Mouse (Mus musculus) B cell, adult 2 months (primary cell): ENCODE data around the gene Atp5s.
A peak's percentile ranks its signal among the peaks of the same experiment; 100 is the strongest.

Experiments used
- DNase-seq, 2 experiments: peaks; one replicate each; pipeline ENCODE4 v3.0.0; 2022

Gene Atp5s

DNA sequence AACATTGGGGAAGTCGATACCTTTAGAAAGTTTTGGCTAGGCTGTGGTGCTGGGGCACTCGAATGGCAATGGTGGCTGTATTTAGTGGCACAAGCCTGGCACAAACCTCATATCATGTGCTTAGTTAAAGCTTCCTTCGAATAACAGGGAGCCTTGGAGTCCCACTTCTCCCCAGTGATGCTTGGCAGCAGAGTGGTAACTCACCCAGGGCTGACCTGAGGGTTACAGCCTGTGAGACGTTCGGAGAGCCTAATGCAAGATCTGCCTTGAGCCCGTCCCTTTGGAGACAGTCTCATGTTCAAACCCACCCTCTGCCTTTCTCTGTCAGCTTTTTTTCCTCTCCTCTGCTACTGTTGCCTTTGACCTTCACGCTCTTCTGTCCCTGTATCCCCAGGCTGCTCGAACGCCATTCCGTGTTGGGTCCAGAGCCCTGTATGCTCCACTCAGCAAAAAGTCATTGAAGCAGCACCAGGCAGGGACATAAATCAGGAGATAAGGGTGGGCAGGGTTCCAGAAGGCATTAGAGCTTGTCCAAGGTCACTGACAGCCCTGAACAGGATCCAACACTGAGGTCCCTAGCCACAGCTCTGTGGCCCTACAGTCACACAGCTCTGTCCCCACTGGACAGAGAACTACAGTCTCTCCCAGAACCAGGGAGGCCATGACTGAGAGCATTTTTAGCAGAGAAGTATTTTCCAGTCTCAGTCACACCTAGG, 57.3 kb downstream of the Atp5s start:
- DNase-seq: no peak

DNA sequence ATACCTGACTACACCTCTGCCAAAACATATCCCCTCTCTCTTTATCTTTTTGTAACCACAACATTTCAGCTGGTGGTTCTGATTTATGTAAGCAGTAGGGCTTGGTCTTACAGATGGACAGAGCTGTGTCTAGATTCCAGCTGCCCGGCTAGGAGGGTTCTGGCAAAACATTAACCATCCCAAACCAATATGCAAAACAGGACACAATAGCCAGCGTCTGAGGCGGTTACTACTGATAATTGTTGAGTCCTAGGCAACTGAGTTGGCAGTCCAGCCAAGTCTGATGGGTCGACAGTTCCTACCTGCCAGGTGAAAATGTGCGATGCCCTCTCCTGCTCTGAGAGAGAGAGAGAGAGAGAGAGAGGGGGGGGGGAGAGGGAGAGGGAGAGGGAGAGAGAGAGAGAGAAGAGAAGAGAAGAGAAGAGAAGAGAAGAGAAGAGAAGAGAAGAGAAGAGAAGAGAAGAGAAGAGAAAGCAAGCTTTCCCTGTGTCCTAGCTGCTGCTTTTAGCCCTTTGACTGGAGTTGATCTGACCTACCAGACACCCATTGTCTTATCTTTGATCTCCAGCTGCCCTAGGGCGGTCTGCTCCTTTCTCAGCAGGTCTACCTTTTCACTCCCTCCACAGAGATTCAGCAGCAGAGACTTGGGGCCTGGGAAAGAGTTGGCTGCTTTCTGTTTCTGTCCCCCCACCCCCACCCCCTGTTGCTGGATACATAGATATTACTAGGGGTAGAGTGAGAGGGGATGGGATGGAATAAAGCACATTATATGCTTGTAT, 58.7 kb downstream of the Atp5s start:
- DNase-seq: no peak

DNA sequence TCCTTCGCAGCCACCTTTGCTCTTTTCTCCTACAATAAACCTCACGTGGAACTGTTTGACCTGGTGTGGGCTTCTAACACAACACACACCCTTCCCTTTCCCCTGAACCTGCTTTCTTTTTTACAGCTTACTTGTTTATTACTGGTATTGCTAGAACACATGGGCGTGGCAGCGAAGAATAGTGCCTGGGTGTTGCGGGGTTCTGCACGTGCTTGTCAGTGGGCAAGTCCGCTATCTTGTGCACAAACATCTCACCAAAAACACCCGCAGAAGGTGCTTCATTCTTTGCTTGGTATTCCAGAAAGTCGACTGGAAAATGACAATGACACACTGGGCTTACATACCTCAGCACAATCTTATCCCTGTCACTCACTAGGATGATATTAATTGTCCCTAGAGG, 60.7 kb downstream of the Atp5s start:
- no peak for DNase-seq

DNA sequence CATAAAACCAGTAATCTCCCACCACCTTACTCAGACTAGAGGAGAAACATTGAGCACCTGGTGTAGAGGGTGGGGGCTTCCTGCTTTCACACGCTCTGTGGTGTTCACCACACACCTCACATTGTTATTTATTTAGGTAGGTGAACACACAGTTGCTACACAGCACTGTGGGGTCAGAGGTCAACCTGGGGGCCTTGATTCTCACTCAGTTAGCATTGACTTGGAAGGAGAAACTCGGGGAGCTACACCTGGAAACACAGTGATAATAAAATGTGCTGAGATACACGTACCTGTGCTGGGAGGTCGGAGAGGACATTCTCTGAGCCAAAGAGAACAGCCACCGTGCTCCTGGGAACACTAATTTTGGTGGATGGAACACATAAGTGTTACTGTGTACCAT, 63.6 kb downstream of the Atp5s start:
- no peak for DNase-seq

DNA sequence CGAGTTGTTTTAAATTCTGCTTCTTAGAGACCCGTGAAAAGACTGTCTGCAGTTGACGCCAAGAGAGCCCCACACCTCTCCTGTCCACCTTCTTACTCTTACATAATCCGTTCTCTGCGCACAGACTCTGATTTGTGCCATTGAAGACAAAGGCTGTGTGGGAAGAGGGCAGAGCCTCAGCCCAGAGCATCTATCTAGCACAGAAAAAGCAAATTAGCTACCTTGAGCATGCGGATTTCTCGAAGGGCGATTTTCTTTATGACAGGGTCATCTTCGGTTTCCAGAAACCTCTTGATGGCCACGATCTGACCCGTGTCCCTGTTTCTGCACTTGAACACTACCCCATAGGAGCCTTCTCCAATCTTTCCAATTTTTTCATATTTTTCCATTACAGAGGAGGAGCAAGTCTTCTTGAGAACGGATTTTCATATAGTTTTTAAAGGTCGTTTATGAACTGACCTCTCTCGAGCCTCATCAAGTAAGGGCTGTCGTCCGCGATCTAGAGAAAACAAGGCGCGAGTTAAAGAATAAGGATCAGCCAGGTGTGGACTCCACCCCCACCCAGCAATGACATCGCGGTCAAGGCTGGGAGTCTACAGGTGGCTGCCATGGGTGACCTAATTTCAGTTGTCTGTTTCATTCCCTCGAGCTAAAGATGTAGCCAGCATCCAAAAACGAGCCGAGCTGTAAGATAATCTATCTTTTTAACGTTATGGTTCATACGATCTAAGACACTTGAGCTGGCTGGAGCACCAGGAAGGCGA, 65.2 kb downstream of the Atp5s start:
- no peak for DNase-seq

DNA sequence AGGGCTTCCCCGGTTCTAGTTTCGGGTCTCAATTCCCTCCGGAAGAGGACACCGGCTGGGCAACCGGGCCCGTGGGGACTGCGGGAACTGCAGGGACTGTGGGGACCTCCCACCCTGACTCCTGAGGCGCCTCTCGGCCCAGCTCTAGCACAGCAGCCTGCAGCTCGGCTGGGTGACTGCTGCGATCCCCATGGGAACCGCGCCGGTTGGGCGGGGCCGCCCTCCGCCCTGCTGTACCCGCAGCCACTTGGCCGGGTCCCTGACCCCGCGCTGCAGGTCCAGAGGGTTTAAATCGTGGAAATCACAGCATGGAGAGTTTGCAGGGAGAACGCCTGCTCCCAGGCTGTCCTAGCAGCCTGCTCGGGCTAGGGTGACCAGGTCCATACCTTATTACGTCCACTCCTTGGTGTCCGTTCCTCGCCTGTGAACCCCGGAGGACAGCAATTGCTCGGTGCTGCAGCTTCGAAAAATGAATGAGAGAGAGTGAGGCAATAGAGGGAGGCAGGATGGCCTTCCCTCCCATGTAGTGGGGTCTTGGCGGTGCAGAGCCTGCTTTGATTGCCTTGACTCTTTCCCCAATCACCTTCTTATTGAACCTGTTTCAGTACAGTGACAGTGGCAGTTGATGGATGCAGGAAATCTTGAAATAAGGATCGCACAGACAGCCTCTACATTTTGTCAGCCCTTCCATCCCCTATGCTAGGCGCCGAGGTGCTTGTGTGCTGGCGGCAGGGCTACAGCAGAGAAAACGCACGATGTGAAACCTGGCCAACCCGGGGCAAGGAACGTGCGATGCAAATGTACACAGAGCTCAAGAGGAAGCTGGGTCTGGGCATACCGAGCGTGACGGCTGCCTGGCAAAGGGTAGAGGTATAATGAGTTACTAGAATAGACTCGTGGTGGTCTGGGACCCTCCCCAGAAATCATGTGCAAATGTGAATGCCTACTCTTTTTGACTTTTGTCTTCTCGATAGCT, 66.1 kb downstream of the Atp5s start, which contains the start of gene Cdkl1:
Gene Cdkl1, minus strand, starts transcription at position 738 of the 976 bp plus-strand sequence.
- DNase-seq: peak; percentile 80
